Mouse (Mus musculus) megakaryocyte, adult 5-6 weeks (primary cell): ENCODE results near the gene Snx4. TPM values are rescaled to one million over a fixed set of nuclear protein-coding genes. Genes with fewer than 3 reads are reported as not detected.
"Not testable (repeated sequence)": the region's sequence is repeated elsewhere in the genome, so short reads cannot be mapped to it uniquely, and the experiment has no call there.

ENCODE experiments used
- ATAC-seq: 2 replicates; pipeline ENCODE4 v1.8.0; 2016; ENCODE audit warnings: mild to moderate bottlenecking, inconsistent platforms; ENCODE audit not compliant: poor library complexity, severe bottlenecking
- total RNA-seq, 2 experiments: library from RNA; stranded (forward) in 1 of 2; stranded (reverse) in 1 of 2; fragments of 153-499, 151-499 nt in 1 of 2; fragments of 221-1000, 200-1000 nt in 1 of 2; gene quantifications; 2 replicates each; pipeline versions ENCODE4 v1.2.3 to v1.2.4; 2015 to 2017

Snx4 gene
- 61.0 and 61.8 TPM in 2 replicates for total RNA-seq (2015)
- 76.8 and 88.0 TPM in 2 replicates for total RNA-seq (2017)

DNA sequence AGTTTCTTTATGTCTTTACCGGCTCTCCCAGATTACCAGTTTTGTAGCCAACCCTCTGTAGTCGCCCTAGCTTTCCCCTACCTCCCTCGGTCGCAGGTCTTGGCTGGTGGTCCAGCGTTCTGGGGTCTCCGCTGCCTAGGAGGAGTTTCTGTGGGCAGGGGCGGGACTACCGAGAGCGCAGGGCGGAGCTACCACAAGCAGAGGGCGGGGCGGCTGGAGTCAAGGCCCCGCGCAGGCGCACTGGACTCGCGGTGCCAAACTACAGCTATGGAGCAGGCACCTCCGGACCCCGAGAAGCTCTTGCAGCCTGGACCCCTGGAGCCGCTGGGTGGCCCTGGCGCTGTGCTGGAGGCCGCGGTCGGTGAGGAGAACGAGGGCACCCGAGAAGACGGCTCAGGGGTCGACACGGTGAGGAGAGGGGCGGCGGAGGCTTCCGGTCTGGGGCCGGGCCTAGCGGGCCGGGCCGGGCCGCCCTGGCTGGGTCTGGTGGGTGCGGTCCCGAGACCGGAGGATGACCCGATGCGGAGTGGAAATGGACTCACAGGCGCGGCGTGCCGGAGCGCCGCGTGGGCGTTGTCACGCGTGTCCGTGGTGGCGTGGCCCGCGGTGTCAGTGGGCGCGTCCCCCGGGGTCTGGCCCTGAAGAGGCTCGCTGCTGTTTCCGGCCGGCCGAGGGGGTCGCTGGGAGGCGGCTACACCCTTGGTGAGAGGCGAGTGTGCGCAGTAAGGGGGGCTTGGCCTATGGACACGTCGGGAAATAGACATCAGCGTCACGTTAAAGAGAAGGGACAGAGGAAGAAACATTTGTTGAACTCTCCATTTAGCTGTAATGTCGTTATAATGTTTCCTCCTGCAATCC is at the start of gene Snx4:
TSS of gene Snx4 (plus strand) at position 249 of the 858 bp plus-strand sequence.
- peak; percentile 91 for ATAC-seq

DNA sequence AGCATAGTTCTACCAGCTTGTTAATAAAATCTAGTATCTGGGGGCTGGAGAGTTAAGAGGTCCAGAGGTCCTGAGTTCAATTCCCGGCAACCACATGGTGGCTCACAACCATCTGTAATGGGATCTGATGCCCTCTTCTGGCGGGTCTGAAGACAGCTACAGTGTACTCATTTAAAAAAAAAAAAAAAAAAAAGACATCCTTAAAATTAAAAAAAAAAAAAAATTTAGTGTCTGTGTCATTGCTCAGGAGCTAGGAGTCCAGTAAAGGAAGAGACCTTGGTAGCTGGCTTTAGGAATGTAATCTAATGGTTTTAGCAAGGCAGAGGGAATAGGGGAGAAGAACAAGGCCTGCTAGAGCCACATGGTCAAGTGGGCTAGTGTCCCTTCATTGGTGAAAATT is 40.4 kb upstream of the Snx4 start:
- ATAC-seq = no peak

DNA sequence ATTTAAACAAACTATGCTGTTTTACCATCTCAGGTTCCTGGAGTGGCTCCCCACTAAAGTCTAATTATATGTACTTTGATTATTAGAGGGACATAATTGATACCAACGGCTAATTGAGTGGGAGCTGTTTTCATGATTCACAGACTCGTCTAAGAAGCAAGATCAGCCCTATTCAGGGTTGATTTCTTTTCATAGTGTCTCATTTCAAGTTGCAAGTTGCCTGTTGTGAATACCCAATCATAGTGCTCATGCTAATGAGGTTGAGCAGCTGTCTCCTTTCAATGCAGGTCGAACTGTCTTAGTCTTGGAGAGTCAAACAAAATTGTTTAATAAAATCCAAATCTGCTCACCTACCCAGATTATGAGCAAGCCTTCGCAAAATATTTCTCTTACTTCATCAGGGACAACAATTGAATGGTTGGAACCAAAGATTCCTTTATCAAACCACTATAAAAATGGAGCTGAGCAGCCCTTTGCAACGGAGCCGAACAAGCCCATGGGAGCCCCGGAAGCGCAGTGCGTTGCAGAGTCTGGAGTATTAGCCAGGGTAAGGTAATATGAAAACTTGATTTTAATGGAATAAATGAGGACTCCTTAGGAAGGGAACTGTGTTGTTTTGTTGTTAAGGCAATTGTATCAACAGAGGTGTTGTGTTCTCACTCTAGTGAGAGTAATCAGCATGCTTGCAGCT is 34.8 kb upstream of the Snx4 start:
- ATAC-seq = no peak

DNA sequence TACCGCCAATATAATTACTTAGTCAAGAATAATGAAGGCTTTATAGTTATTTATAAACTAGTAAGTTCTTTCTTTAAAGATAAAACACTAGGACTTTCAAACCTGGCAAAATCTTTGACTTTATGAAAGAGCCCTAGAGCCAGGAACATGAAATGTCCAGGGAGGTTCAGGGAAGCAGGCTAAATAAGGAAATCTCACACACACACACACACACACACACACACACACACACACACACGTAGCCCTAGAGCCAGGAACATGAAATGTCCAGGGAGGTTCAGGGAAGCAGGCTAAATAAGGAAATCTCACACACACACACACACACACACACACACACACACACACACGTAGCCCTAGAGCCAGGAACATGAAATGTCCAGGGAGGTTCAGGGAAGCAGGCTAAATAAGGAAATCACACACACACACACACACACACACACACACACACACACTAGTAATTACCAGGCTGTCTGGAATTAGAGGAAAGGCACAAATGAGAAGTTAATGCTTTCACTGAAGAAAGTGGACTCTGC is 33.6 kb upstream of the Snx4 start:
- ATAC-seq = not testable (repeated sequence)

DNA sequence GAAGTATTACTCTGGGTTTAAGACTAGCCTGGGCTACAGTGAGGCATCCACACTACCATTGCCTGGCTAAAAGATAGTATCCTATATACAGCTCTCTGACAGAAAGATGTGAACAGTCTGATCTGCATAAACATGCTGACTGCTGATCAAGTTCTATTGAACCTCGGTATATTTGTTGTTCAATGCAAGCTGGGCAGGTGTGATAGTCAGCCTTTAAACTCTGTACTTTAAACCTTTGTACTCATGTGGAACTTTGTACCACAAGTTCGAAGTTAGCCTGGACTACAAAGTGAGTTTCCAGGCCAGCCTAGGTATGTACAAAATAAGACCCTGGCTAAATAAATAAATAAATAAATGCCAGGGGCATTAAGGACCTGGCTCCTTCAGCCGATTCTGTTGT is 28.8 kb upstream of the Snx4 start:
- ATAC-seq = no peak

DNA sequence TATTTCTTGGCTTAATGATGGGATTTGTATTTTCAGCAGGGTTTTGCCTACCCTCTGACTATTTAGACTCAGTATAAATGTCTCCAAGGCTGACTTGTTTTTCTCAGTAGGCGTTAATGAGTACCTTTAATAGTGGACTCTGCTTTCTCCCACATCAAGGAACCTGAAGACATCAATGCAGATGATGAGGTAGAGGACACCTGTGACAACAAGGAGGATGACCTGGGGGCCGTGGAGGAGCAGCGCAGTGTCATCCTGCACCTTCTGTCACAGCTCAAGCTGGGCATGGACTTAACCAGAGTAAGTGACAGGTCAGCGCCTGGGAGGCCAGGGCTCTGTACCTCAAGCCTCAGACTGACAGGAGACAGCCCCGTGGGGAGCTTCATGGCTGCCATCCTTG is 26.9 kb upstream of the Snx4 start:
- ATAC-seq = no peak

DNA sequence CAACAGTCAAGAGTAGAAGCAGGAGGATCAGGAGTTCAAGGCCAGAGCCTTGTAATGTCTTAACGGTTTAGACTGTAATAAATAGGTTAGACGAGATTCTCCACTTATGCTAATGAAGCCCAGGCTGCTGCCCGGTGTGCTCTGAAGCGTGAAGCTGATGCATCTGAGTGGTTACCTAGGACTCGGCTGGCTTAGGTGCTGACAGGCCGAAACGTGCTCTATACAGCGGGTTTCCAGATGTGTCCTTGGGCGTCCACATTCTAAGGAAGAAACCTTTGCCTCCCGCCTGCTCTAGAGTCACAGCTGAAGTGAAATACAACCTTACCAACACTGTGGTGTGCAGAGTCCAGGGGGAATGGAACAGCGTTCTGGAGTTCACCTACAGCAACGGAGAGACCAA is 17.1 kb upstream of the Snx4 start:
- ATAC-seq = no peak

DNA sequence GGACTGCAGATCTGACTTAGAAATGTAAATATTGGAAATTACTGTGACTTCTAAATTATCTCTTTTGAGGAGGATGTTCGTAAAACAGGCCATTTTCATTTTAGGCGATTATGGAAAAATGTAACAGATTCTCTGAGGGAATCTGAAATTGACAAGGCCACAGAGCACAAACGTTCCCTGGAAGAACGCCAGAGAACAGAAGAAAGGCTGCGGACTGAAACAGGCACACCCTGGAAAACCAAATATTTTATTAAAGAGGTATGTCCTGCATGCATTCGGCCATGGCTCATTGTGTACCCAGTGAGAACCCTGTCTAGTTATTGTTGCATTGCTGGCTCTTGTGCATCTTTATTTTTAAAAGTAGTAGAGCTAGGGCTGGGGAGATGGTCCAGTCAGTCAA is 15.1 kb upstream of the Snx4 start:
- ATAC-seq = no peak

DNA sequence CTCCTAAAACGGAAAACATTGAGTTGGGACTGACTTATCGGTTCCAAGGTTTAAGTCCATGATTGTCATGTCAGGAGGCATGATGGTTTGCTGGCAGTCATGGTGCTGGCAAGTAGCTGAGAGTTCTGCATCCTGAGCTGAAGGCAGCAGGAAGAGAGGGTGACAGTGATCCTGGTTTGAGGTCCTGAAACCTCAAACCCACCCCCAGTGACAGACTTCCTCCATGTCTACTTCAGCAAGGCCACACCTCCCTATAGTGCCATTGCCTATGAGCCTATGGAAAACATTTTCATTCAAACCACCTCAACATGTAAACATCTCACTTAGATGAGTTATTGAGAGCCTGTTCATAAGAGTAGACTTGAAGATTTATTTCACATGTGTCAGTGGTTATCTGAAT is 11.9 kb upstream of the Snx4 start:
- no peak for ATAC-seq

DNA sequence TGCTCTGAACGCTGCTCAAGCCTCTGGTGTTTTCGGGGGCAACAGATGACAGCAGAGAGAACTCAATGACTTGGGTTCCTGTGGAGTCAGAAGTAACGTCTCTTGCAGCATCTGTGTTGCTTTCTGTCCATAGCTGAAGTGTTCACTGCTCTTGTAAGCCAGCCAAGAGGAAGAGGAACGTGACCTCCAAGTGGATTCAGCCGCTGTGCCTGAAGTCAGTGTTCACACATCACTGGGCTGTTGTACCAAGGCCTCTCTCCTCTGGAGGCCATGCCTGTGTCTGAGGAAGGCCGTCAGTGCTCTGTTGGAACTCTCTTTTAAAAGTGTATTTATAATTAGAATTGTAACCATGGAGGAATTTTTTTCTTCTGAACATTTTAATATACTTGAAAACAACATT is 9.2 kb upstream of the Snx4 start:
- no peak for ATAC-seq

DNA sequence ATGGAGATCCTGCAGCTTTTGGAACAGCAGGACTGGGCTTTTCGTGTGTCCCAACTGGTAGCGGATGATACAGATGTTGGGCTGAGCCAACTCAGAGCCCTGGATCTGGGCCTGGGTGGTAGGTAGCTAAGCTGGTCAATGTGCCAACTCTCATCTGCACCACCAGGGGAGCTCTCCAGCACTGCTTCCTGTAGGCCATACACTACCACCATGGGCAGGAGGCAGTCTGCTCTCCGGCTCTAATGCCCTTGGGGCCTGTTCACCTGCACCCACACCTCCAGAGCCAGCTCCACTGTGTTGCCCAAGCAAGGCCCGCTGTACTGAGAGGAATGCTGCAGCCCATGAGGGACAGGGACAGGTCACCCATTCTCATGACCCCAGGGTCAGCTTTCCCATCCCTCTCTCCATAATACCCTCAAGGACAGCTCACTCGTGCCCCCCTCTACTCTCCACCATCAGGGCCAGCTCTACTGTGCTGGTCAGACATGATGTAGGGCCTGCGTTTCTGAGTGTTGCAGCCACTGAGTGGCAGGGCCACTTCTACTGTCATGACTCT is 7.0 kb upstream of the Snx4 start:
- peak; percentile 56; the same call in 1 of the 2 replicates for ATAC-seq

DNA sequence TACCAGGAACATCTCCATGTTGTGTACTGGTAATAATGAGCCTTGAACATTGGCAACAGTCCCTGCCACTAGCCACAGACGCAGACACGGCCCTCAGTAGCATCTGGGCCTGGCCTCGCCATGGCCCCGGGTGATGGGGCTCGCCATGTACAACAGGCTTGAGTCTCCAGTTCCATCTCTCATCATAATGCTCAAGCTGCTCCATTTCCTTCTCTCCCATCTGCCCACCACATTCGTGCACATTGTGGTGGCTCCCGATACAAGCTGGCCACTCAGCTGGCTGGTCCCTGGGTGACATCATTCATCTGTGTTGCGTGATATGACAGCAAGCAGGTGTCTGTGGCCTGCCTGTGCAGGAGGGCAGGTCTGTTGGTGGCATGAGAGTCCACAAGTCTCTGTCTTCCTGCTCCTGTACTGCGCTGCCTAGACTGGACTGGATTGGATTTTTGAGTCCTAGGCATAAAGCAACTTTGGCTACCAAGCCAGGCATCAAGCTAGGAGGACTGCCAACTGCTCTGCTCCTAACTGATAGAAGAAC is 6.2 kb upstream of the Snx4 start:
- ATAC-seq = no peak

DNA sequence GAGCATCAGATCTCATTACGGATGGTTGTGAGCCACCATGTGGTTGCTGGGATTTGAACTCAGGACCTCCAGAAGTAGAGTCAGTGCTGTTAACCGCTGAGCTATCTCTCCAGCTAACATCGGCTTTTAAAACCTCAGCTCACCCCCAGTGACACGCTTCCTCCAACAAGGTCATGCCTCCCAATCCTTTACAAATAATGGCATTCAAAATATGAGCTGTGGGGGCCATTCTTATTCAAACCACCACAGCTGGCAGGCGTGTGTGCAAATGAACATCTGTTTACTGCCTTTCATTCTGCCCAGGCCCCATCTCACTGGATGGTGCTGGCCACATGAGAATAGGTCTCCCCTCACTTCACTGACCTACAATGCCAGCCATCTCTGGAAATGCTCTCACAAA is 4.7 kb upstream of the Snx4 start:
- no peak for ATAC-seq

DNA sequence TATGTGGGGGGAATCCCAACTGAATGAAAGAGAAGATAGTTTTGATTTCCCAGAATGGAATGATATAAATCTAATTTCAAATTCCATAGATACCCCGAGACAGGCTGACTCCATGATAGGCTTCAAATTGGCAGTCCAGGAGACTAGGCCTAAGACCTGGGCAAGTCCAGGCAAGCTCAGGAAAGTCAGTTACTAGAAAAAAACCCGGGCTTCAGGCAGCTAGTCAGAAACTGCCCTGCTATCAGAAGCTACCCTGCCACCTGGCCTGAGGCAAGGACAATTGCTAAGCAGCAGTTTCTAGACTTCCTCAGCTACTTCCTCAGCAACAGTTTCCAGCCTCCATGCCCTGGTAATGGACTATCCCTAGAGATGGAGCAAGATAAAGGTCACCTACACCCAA is 4.2 kb upstream of the Snx4 start:
- ATAC-seq = no peak

DNA sequence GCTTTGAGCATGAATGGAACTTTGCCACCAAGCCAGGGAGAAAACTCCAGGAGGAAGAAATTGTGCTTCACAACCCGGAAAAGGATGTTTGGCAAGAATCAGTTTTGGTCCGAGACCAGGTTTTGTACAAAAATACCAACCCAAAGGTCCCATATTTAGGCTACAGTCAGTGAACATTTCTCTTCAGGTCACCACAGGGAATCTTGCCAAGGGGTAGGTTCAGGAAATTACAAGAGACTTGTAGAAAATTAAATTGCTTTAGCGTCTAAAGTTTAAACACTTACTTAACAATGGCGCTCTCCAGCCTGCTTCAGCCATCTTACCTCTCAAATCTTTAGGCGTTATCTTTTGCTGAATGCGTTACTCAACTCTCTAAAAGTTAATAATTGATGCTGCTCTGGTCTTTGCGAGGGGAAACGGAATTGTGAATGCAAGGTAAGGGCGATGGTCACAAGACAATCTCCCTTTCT is 556 bp upstream of the Snx4 start:
- peak; percentile 37 for ATAC-seq

DNA sequence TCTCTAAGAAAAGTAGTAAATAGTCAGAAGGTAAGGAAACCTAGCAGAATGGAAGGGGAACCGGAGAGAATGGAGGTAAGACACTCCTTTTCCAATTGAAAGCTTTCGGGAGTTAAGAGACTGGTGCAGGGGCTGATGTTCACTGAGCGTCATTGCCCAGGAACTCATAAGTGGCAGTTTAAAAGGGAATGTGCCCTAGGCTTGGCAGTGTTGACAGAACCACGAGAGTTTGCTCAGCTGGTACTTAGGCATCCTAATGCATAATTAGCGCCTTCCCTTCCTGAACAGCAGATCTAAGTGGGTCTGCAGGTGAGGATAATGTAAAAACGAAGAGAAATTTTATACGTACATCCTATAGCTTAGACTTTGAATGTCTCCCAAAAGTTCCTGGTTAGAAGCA is 4.4 kb downstream of the Snx4 start:
- ATAC-seq = no peak

DNA sequence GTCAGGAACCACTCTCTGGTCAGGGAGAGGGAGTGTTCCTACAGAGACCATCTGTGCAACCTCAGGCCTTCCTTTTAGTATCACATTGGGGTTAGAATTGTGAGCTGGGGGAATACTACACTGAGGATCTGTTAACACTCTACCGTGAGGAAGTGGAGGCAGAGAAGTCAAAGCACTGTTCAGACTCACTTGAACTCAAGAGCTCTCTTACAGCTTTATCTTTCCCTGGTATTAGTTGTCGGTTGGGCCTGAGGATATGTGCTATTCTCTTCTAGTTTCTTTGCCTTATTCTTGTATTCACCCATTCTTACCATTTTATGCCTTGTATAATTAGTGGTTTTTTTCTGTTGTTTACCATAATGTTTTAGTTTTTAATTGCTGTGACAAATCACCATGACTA is 7.3 kb downstream of the Snx4 start:
- no peak for ATAC-seq

DNA sequence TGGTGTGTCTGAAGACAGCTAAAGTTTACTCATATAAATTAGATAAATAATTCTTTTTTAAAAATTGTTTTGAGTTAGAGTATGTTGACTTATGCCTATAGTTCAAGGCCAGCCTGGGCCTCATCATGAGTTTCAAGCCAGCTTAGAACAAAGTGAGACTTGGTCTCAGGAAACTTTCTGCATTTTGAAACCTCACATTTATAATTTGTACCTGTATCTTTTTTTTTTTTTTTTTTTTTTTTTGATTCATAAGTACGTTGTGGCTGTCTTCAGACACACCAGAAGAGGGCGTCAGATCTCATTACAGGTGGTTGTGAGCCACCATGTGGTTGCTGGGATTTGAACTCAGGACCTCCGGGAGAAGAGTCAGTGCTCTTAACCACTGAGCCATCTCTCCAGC is 8.6 kb downstream of the Snx4 start:
- no peak for ATAC-seq

DNA sequence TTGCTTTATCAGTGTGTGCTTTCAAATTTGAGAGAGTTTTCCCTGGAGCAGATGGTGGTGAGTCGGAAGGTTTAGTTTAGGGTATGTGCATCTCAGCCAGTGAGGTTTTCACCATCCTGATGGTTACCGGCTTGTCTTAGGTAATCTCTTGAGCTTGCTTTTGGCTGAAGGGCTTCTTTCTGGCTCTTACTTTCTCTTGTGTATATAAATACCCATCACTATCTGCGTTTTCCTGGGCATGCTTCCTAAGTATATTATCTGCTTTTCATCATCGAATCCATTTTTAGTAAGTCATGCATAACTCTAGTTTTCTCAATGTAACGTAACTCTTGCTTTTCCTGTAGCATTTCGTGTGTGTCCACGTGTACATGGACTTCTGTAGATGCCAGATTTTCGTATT is 9.6 kb downstream of the Snx4 start:
- no peak for ATAC-seq

DNA sequence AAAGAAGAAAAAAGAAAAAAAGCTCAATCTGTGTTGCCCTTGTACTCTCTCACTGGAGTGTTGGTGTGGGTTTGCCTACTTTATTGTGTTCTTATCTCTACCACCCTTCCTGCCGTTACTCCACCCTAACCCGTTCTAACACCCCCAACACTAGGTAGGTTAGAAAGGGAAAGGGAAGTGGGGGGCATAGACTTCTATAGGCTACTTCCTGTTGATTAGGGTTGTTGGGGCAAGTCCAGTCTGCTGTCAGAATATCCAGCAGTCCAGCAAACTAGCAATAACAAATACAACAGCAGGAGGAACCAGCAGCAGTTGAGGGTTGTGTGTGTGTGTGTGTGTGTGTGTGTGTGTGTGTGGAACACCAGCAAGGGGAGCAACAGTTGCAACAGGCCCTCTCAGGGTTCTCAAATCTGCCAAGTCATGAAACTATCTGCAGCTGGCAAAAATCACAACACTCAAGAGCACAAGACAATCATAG is 10.4 kb downstream of the Snx4 start:
- peak; percentile 76 for ATAC-seq

DNA sequence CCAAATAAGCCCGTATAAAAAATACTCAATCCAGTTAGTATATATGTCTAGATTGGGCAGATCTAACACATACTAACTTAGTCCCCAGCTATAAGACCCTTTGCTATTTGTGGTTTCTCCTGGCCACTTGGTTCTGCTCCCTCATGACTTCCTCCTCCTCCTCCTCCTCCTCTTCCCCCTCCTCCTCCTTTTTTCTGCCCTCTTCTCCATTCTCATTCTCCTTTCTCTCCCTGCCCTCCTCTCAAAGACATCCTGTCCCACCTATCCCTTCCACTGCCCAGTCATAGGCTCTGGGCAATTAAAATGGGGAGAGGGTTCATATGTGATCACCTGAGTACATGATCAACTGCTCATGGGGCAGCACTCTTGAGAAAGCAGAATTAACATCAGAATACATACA is 10.9 kb downstream of the Snx4 start:
- ATAC-seq = no peak
